Mouse (Mus musculus) forebrain, embryonic 11.5 days (tissue): Measurements from ENCODE around the gene Stra6l. TPM values are rescaled to one million over a fixed set of nuclear protein-coding genes. Genes with fewer than 3 reads are reported as not detected.

Experiments used
- ATAC-seq: fragments of 200-750 bp; cut with Nextera tagmentation; replicated peaks from 2 replicates; pipeline ENCODE4 v1.8.0; 2017; ENCODE audit warnings: moderate TSS enrichment; ENCODE audit not compliant: low FRiP score
- DNase-seq: peaks from one replicate; pipeline ENCODE4 v3.0.0-alpha.2; 2017; ENCODE audit warnings: low spot score
- H3K27ac ChIP-seq: fragments of 300-500 bp; sonication (generic); 2 replicates; pipeline ENCODE4 v1.5.1; 2014; ENCODE audit warnings: low read depth, low read length
- H3K27me3 ChIP-seq: fragments of 300-500 bp; sonication (generic); 2 replicates; pipeline ENCODE4 v1.6.1; 2014; ENCODE audit warnings: mild to moderate bottlenecking, low read length, mixed read lengths; ENCODE audit not compliant: control insufficient read depth, insufficient read depth
- H3K36me3 ChIP-seq: fragments of 300-500 bp; sonication (generic); 2 replicates; pipeline ENCODE4 v1.6.1; 2014; ENCODE audit warnings: mild to moderate bottlenecking, low read length, moderate library complexity, mixed read lengths; ENCODE audit not compliant: control insufficient read depth, insufficient read depth
- H3K4me1 ChIP-seq: fragments of 300-500 bp; sonication (generic); replicated peaks from 2 replicates; pipeline ENCODE4 v1.6.1; 2014; ENCODE audit warnings: low read length, mixed read lengths; ENCODE audit not compliant: control insufficient read depth, insufficient read depth
- H3K4me2 ChIP-seq: fragments of 300-500 bp; sonication (generic); 2 replicates; pipeline ENCODE4 v1.6.1; 2014; ENCODE audit warnings: low read depth, mild to moderate bottlenecking, low read length, moderate library complexity, mixed read lengths; ENCODE audit not compliant: severe bottlenecking
- H3K4me3 ChIP-seq: fragments of 300-500 bp; sonication (generic); 2 replicates; pipeline ENCODE4 v1.5.1; 2014; ENCODE audit warnings: low read depth, low read length
- H3K9ac ChIP-seq: fragments of 300-500 bp; sonication (generic); 2 replicates; pipeline ENCODE4 v1.6.1; 2014; ENCODE audit warnings: low read length
- H3K9me3 ChIP-seq: fragments of 300-500 bp; sonication (generic); 2 replicates; pipeline ENCODE4 v1.6.1; 2016; ENCODE audit warnings: low read length, mixed read lengths; ENCODE audit not compliant: control insufficient read depth
- WGBS: fragments of 180-500 bp; shearing (Covaris S2); extraction: QIAGEN DNeasy Blood & Tissue Kit; methylation state at CpG from one replicate; pipeline ENCODE4 v1.1.7; 2014; 5-methylcytosine and 5-hydroxymethylcytosine counted together
- polyA plus RNA-seq: library from polyadenylated mRNA; unstranded; fragments of >200 nt; fragmentation: Nextera tagmentation; extraction: Ambion mirVana; gene quantifications from 2 replicates; pipeline ENCODE4 v1.2.1, GENCODE M21; 2014

The Stra6l gene
- 0.37 and 0.56 TPM in 2 replicates for polyA plus RNA-seq

DNA sequence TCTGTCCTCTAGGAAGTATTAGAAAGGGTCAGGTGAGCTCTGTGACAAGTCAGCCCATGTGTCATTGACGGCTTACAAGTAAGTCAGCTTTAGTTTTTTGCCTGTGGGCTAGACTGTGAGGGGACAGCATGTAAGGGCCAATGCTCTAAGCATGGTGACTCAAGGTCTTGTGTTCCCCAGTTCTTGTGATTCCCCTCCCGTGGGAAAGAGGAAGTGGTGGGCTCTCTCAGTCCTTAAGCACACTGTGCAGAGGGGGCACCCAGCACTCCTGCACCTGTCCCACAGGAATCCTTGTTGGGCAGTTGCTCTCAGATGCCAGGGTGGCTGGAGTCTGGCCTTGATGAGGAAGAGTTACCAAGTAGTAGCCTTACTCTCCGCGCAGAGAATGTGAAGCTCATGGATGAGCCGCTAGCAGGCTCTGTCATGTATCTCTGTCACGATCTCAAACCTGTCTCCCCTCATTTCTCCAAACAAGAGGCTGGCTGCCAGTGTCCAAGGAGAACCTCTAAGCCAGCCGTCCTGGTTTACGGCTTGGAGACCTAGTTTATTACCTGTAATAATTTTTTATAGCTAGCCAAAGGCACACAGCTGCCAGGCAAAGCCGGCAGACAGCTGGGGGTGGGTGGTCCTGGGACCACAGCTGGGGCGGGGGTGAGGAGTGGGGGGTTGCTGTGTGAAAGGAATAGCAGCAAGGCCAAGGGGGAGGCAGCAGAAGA lies at the start of gene Stra6l:
TSS of gene Stra6l (plus strand) at position 556 of the 716 bp plus-strand sequence.
- H3K4me1 ChIP-seq = peaks cover 3% of the 10 kb centered on the region; the same call in 1 of the 2 replicates
- ATAC-seq = no peak

DNA sequence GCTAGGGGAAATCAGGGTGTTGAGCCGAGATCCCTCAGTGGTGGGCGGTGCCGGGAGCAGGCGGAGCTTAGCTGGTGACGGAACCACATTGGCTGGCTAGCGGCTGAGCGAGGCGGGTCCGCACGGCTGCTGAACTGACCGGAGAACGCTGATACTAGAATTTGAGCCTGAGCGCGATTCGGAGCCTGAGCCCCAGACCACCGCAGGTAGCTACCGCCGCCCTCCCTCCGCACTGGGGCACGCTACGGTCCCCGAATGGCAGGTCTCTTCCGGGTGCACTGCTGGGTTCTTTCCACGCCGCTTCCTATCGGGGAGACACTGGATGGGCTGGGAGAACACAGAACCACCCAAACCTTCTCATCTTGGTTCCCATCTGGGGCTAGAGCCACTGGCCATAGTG lies 49.5 kb upstream of the Stra6l start, which contains the start of gene Aldh1b1:
TSS of gene Aldh1b1 (plus strand) at position 59 of the 400 bp plus-strand sequence.
- H3K4me1 ChIP-seq = peaks cover 4% of the 10 kb centered on the region; the same call in 1 of the 2 replicates
- no peaks in the 10 kb centered on the region for H3K9me3 ChIP-seq
- WGBS = 0% methylated on average over 26 of the region's 26 CpGs
- H3K9ac ChIP-seq = peak within 1 kb of the TSS; percentile 51
- DNase-seq (peak; percentile 87), ATAC-seq (peak; percentile 83)
- H3K27me3 ChIP-seq = no peaks in the 10 kb centered on the region
- peak within 1 kb of the TSS; percentile 32 for H3K4me3 ChIP-seq
- H3K4me2 ChIP-seq = peak within 1 kb of the TSS; percentile 65
- peaks cover 3% of the 10 kb centered on the region; the same call in 1 of the 2 replicates for H3K36me3 ChIP-seq
- H3K27ac ChIP-seq = no peak within 1 kb of the TSS

More for the DNA sequence above, at the start of gene Stra6l:
- H3K36me3 ChIP-seq = no peaks in the 10 kb centered on the region
- H3K27me3 ChIP-seq = peaks cover 4% of the 10 kb centered on the region; the same call in 1 of the 2 replicates
- H3K4me2 ChIP-seq = no peak within 1 kb of the TSS
- H3K9me3 ChIP-seq = no peaks in the 10 kb centered on the region
- H3K4me3 ChIP-seq = no peak within 1 kb of the TSS
- H3K9ac ChIP-seq = no peak within 1 kb of the TSS
- DNase-seq = no peak
- H3K27ac ChIP-seq = no peak within 1 kb of the TSS
- WGBS = 79% methylated on average over 10 of the region's 10 CpGs

DNA sequence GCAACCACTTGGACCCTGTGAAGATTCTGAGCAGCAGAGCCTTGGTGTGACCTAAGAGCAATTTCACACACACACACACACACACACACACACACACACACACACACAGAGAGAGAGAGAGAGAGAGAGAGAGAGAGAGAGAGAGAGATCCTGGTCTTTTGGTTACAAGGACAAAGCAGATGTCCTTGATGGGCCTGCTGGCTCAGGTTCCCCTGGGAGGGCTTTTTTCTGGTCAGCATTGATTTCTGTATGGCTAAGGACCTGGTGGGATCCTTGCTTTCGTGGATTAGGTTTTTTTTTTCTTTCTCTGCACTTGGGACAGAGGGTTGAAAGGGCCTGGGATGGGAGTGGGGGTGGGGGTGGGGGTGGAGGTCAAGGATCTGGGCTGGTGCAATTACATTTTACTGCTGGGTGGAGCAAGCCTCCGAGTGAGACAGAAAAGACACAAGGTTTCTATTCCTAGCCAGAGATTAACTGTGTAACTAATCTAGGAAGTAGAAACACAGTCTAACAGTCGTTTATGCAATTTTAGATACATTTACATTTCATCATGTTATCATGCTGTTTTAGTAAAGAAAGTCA lies 48.4 kb upstream of the Stra6l start:
- 38% methylated on average over 3 of the region's 3 CpGs for WGBS
- H3K27ac ChIP-seq = no peak overlapping the region
- H3K4me3 ChIP-seq = no peak overlapping the region
- H3K4me2 ChIP-seq = no peak overlapping the region
- no peak for ATAC-seq
- H3K27me3 ChIP-seq = no peaks in the 10 kb centered on the region
- no peak overlapping the region for H3K9ac ChIP-seq
- H3K36me3 ChIP-seq = peaks cover 3% of the 10 kb centered on the region; the same call in 1 of the 2 replicates
- peaks cover 4% of the 10 kb centered on the region; the same call in 1 of the 2 replicates for H3K4me1 ChIP-seq
- no peak for DNase-seq
- H3K9me3 ChIP-seq = no peaks in the 10 kb centered on the region

DNA sequence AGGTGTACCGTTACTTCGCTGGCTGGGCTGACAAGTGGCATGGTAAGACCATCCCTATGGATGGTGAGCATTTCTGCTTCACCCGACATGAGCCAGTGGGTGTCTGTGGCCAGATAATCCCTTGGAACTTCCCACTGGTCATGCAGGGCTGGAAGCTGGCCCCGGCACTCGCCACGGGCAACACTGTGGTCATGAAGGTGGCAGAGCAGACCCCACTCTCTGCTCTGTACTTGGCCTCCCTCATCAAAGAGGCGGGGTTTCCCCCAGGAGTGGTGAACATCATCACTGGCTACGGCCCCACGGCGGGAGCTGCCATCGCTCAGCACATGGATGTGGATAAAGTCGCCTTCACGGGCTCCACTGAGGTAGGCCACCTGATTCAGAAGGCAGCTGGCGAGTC lies 45.6 kb upstream of the Stra6l start:
- DNase-seq (no peak), ATAC-seq (no peak)
- 91% methylated on average over 14 of the region's 14 CpGs for WGBS
- Histone ChIP-seq H3K9me3 (no peaks in the 10 kb centered on the region), H3K4me3 (no peak overlapping the region), H3K9ac (no peak overlapping the region), H3K27ac (no peak overlapping the region), H3K4me2 (no peak overlapping the region), H3K27me3 (no peaks in the 10 kb centered on the region), H3K4me1 (peaks cover 2% of the 10 kb centered on the region; the same call in 1 of the 2 replicates), H3K36me3 (peaks cover 3% of the 10 kb centered on the region; the same call in 1 of the 2 replicates)

DNA sequence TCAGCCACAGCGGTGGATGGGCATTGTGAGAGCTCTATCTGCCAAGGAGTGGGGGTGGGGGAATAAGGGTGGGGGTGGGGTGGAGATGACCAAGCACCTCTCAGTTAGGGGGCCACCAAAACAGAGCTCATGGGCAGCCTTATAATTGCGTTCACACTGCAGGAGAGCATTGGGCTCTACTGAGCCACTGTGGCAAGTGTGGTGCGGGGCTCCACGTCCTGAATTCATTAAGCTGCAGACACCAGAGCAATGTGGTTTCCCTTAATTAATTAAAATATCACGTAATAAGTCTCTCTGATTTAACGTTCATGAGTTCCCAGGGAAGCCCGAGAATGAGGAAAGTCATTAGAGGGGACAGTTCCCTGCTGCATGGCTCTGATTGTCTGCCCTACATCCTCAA lies 40.4 kb upstream of the Stra6l start:
- no peak overlapping the region for H3K27ac ChIP-seq
- H3K4me2 ChIP-seq = no peak overlapping the region
- no peaks in the 10 kb centered on the region for H3K4me1 ChIP-seq
- DNase-seq (no peak), ATAC-seq (no peak)
- H3K9ac ChIP-seq = no peak overlapping the region
- no peaks in the 10 kb centered on the region for H3K9me3 ChIP-seq
- H3K27me3 ChIP-seq = no peaks in the 10 kb centered on the region
- peaks cover 3% of the 10 kb centered on the region; the same call in 1 of the 2 replicates for H3K36me3 ChIP-seq
- 30% methylated on average over 7 of the region's 7 CpGs for WGBS
- H3K4me3 ChIP-seq = no peak overlapping the region

DNA sequence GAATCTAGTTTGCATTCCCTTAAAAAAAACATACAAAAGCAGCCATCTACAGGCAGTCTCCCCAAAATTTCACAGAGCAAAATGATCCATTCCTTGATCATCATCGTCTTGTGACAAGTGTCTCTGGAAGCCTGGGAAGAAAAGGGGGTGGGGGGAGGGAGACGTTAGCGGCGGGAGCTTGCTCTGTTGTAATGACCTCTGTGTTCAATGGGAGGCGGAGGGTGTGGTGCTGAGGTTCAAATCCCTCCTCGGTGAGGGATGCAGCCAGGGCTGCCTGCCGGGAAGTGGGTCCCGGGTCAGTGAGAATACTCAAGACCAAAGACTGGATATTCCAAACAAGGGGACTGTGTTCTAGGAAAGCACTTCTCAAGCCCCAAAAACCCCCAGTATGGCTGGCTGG lies 37.2 kb upstream of the Stra6l start:
- Histone ChIP-seq H3K36me3 (no peaks in the 10 kb centered on the region), H3K9me3 (no peaks in the 10 kb centered on the region), H3K27me3 (no peaks in the 10 kb centered on the region), H3K4me3 (no peak overlapping the region), H3K4me2 (no peak overlapping the region), H3K4me1 (no peaks in the 10 kb centered on the region; the same call in 1 of the 2 replicates), H3K27ac (no peak overlapping the region), H3K9ac (no peak overlapping the region)
- ATAC-seq (no peak), DNase-seq (no peak)
- WGBS = 21% methylated on average over 8 of the region's 8 CpGs

DNA sequence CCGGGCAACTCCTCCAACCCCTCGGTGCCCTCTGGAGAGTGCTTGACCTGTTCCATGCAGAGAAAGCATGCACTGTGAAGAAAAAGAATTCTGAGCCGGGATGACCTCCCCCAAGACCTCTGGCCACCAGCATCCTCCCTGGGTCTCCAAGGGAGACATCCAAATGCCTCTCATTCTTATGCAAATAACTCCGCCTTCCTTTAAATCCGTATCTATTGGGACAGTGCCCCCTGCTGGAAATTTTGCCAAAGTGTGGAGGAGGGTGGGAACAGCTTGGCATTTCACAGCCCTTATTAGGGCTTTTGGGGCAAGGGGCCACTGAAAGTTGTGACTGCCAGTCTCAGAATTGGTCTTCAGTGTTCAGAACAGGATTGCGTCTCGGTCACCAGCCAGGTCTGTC lies 32.9 kb upstream of the Stra6l start:
- H3K36me3 ChIP-seq = no peaks in the 10 kb centered on the region
- peaks cover 21% of the 10 kb centered on the region for H3K4me1 ChIP-seq
- no peak overlapping the region for H3K4me2 ChIP-seq
- H3K27ac ChIP-seq = no peak overlapping the region
- no peak overlapping the region for H3K4me3 ChIP-seq
- H3K9me3 ChIP-seq = no peaks in the 10 kb centered on the region
- H3K9ac ChIP-seq = no peak overlapping the region
- peak; percentile 73 for DNase-seq
- ATAC-seq = no peak
- H3K27me3 ChIP-seq = no peaks in the 10 kb centered on the region
- WGBS = 22% methylated on average over 7 of the region's 7 CpGs

DNA sequence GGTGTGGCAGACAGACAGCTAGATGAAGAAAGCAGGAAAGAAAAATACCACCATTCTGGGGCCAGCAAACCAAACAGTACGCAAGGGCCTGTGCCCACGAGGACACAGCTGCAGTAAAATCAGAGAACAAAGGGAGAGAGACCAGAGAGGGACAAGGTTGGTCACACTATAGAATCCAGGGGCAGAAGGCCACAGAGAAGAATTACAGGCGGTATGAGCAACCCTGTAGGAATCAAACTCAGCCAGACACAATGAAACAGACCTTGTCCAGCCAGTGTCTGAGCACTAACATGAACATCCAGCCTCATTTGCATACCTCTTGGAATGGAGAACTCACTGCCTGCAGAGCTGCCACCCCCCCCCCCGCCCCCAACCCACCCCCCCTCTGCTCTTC lies 29.7 kb upstream of the Stra6l start:
- peak overlapping the region; percentile 61 for H3K9ac ChIP-seq
- ATAC-seq (no peak; the same call in 1 of the 2 replicates), DNase-seq (no peak)
- no peaks in the 10 kb centered on the region for H3K9me3 ChIP-seq
- 0 out of 2 replicates have a peak overlapping the region, but pooled peaks have one; percentile 1 for H3K4me3 ChIP-seq
- H3K27ac ChIP-seq = peak overlapping the region; percentile 96
- no peaks in the 10 kb centered on the region for H3K27me3 ChIP-seq
- H3K4me2 ChIP-seq = peak overlapping the region; percentile 46
- WGBS = 18% methylated on average over 3 of the region's 4 CpGs
- H3K36me3 ChIP-seq = no peaks in the 10 kb centered on the region
- H3K4me1 ChIP-seq = peaks cover 35% of the 10 kb centered on the region
